Mouse (Mus musculus): ENCODE data around the gene Abcc12.

The Abcc12 gene

DNA sequence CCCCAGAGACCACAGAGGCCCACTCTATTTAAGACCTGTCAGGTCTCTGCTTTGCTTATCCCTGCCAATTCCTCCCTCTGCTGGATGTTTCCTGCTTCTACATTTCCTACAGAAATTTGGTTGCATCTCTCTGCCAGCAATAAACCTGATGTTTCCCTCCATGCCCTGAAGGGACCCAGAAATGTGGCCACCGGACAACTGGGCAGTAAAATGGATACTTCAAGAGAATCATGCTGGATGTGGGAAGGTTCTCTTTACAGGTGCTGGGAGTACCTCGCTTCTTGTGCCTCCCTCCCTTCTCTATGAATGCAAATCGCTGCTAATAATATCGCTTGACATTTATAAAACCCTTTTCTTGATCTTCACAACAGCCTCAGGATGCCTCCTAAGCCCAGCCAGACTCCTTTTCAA, 1.4 kb upstream of the Abcc12 start:
- intact Hi-C loops (cut with DNase I) = loop anchor here (10.0 kb wide), 2 partner anchors 917 to 977 kb away; no protein-coding TSS in a partner anchor

DNA sequence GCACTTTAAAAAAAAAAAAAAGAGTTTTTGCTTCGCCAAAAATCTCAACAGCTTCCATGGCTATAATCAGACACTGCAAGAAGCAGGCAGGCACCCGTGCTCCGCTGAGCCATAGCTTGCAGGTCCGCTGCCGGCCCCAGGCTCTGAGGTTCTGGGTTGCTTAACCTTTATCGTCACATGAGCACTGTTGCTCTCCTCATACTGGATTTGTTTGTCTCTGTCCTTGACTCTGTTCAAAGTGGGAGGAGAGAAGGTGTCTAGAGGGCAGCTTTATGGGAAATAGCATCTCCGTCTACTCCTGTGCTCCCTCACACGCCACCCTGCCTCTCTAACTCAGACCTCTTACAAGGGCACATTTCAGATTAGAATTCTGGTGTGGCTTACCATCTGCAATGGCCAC, 1.8 kb downstream of the Abcc12 start:
- intact Hi-C loops (cut with DNase I) = no loop called here

DNA sequence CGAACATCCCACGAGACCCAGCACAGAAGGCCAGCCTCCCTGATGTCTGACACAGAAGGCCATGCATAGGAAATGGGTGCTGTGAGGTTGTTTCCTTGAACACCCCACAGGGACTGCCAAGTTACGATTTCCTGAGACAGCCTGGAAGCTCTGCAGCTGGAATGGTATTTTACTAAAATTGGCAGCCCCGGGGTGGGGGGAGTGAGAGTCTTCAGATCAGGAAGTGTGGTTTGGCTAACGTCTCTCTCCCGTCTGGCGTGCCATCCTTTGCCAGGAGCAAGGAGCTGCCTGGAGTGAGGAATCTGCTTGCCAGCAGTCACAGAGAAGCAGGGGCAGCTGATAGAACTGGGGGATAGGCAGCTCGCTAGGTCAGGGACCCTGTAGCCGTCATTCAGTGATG, 2.4 kb downstream of the Abcc12 start:
- intact Hi-C loops (cut with DNase I) = no loop called here

DNA sequence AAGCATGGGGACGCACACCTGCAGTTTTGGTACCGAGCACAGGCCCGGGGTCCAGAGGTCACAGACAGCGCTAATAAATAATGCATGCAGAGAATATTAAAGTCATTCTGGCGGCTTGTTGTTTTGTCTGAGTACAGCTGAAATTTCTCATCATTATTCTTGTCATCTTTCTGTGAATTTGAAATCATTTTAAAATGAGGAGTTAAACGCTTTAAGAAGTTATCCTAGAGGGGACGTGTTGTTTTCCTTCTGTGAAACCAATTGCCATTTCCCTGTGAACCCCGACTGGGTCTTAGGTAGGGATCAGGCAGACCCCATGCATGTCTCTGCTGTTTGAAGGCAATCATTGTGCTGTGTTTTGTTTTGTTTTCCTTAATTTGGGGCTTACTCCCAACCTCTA, 2.9 kb downstream of the Abcc12 start:
- intact Hi-C loops (cut with DNase I) = no loop called here

DNA sequence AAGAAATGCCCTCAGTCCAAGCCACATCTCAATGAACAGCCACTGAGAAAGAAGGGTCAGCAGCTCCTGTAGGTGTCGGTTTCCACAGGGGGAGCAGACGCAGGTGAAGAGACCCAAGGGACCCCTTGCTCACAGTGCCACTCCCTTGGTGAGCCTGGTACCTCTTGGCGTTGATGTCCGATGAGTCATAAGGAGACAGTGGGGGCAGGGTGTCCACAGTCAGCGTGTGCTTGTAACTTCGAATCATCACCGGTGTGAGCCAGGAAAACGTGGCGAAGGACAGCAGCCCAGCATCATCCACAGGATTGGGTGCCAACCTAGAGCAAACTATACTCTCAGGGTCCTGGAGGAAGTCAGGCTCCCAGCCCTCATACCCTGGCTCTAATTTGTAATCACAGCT, 16.8 kb downstream of the Abcc12 start:
- intact Hi-C loops (cut with DNase I) = no loop called here

DNA sequence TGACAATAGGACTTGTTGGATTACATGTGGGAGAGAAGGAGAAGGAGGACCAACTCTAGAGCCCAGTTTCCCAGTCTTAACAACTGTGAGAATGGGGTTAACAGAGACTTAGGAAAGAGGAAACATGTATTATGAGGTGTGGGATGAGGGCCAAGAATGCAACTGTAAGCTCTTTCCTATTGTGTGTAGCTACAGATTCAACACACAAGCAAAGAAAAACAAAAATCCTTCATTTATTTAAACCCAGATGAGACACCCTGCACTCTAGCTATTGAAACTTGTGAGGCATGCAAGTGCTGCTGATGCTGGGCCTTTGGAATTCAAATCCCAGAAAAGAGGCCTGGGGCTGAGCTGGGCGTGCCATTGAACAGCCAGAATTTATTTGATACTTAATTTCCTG, 18.7 kb downstream of the Abcc12 start:
- intact Hi-C loops (cut with DNase I) = no loop called here

DNA sequence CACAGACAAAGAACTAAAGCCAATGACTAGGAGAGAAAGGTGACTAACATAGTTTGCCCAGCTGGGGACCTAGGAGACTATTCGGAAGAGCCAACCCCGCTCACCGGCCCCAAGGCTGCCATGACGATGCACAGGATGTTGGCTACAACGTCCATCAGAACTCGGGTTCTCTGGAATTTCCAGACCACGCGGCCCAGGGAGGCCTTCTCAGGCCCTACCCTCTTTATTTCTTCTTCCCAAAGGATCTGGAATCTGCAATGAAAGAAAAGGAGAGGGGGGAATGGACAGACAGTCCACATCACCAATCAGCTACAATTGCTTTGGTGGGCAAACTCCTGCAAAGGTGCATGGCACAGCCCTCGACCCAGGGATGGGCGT, 19.8 kb downstream of the Abcc12 start:
- intact Hi-C loops (cut with DNase I) = no loop called here

DNA sequence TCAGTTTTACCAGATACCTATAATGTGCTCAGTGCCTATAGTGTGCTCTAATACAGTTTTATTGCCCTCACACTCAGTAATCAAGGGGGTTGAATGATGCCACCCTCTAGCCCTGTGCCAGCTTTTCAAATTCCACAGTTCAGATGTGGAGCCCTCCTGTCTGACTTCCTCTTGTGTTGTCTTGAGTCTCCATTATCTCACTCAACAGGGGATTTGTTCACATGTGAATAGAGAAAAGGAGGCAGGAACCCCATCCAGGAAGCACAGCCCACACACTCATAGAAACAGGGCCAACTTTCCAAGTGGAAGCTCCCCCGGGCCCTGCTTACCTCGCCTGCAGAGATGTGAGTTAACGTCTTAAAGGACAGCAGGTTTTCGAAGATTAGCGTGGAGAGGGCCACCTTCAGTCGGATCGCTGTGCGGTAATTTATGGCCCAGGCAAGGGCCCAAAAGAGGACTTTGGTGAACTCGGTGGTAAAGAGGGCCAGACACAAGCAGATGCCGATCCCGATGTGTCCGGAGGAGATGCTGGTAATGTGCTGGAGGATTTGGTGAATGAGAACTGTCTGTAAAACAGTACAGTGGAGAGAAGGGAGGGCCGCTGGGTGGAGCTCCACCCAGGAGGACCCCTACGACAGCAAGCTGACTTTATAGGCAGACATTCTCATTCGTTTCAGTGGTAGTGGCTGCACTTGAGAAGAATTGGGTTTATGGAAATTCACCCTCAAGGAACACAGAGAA, 20.4 kb downstream of the Abcc12 start:
- intact Hi-C loops (cut with DNase I) = no loop called here

DNA sequence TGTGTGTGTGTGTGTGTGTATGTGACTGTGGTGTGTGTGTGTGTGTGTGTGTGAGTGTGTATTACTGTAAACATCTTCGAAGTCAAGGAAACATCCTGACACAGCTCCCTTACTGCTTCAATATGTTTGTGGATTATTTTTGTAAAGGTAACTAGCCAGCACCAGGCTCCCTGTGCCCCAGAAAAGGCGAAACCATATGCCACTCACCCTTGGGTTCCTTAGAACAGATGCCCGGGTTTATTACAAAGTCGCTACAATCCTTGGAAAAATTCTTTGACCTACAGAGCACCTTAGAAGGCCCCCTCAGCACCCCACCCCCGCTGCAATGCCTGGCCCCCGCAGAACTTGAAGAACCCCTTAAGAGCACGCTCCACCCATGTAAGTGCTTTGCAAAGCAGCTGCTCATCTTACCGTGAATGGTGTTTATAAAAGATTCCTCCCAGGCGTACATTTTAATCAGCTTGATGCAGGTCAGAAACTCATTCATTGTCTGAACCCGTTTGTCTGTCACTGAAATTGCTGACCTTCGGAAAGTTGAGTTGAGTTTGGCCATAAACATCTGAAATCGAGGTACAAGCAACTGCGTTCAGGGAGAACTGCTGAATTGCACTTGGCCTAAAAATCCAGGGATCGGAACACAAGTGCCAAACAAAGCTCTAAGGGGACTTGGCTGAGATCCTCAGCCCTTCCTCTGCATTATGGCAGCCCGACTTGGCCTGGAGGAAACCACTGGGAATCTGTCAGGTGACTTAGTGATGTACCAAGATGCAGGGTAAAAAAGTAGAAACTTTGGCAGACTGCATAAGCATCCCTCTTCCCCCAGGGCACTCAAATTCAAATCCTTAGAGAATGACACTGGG, 23.1 kb downstream of the Abcc12 start:
- intact Hi-C loops (cut with DNase I) = no loop called here

DNA sequence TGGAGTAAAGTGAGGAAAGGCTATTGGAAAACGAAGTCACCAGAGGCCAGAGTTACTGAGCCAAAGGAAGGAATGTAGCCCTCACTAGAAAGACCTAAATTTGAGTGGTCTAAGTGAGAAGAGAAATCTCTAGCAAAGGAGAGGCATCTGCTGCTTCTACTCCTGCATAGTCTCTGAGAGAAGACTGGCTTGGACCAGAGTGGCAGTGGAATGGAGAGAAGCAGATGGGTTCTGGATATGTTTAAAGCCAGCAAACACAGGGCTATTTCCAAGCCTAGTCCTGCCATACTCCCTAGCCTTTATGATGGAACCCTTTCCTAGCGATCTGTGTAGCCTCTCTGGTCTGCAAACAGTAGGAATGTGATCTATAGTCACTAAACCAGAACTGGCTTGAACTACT, 24.9 kb downstream of the Abcc12 start:
- intact Hi-C loops (cut with DNase I) = no loop called here

DNA sequence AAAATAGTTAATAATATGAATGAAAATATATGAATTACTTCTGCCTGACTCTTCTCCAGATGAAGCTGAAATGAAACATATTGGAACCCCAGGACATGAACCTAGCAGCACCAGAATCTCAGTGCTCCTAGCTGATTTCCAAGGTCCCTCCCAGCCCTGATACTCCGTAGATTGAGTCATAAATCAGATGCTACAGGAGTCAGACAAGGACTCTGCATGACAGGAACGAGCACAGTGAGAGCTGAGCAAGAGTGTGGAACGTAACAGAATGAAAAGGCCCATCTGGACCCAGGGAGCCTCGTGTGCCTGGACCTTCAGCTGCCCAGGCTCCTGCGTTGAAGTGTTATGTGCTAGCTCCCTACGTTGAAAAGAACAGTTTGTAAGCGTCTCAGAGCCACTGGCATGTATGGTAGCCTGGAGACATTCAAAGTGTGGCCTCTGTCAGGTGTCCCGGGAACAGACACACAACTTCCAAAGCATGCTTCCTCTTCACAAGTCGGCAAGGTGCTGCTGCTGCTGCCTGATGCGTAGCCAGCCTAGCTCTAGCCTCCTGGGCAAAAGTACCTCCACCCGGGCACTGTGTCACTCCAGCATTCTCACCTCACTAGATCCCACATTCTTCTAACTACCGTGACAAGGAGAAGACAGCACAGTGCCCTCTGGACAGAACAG, 26.1 kb downstream of the Abcc12 start:
- intact Hi-C loops (cut with DNase I) = no loop called here

DNA sequence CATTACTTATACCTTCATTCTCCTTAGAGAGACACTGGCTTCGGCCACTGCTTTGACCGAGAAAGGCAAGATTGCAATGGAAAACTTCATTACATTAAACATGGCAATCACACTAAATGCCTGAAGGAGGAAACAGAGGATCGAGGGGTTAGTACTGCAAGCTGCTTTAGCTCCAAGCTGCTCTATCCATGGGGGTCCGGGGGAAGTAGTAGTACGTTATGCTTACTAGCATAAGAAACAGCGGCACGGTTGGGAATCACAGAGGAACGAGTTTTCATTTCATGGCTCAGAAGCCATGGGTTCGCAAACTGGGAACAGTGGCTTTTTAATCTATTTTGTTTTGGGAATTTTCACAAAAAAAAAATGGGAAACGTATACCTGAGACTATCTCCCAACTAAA, 30.0 kb downstream of the Abcc12 start:
- intact Hi-C loops (cut with DNase I) = no loop called here

DNA sequence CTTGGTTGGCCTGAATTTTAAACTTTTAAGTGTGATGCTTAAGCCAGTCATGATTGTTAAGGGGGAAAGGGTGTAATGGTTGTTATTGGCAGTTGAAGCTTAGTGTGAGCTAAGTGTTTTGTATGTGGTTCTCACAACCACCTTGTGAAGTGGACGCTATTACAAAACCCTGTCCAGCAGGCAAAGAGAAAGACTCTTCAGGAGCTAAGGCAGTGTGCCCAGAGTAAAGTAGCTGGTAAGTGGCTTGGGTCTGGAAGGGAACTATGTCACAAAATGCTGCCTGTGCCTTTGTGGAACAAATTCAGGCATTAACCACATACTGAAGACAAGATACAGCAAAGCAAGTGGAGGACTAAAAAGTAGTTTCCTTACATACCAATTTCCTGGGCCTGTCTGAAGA, 34.5 kb downstream of the Abcc12 start:
- intact Hi-C loops (cut with DNase I) = no loop called here

DNA sequence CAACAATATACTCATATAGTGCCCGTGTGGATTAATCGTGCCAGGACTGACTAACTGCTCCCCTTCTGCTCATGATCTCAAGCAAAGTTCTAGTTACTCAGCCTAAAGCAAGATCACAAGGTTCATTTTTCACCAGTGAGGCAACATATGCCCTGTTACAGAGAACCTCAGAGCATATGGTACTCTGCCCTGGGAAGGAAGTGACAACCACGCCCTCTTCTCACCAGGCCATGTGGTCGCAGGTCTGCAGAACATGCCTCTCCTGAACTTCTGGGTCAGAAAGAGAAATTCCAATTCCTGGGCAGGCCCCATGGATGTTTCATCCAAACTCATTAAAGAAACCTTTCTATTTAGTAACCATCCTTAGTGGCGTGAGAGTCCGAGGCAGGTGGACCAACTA, 39.6 kb downstream of the Abcc12 start:
- intact Hi-C loops (cut with DNase I) = no loop called here

DNA sequence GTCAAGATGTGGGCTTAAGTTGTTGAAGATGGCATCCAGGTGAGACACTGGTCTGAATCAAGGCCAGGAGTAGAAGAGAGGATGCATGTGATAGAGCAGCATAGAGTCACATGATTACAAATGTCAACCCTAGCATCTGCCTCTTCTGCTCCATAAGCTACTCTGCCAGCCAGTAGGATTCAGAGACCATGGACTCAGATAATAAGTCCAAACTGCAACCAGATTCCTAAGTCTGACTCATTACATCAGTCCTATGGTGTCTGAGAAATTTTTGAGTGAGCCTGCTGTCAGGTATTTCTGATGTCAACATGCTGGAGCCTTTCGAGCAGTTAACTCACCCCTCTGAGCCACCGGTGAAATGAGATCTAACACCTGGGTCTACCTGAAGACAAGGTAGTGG, 40.1 kb downstream of the Abcc12 start:
- intact Hi-C loops (cut with DNase I) = no loop called here

DNA sequence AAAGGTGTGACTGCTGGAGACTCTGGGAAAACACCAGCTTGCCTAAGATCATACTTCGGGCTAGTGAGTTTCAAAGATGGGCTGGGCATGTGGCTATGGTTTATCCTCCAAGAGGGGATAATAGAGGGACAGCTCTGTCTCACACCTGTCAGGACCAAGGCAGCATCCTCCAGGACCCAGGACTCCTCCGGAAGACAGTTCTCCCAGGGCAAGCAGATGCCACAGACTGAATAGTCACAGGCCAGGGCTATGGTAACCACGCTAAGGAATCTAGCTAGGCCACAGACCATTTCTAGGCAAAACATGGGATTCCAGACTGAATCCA, 43.9 kb downstream of the Abcc12 start:
- intact Hi-C loops (cut with DNase I) = no loop called here

DNA sequence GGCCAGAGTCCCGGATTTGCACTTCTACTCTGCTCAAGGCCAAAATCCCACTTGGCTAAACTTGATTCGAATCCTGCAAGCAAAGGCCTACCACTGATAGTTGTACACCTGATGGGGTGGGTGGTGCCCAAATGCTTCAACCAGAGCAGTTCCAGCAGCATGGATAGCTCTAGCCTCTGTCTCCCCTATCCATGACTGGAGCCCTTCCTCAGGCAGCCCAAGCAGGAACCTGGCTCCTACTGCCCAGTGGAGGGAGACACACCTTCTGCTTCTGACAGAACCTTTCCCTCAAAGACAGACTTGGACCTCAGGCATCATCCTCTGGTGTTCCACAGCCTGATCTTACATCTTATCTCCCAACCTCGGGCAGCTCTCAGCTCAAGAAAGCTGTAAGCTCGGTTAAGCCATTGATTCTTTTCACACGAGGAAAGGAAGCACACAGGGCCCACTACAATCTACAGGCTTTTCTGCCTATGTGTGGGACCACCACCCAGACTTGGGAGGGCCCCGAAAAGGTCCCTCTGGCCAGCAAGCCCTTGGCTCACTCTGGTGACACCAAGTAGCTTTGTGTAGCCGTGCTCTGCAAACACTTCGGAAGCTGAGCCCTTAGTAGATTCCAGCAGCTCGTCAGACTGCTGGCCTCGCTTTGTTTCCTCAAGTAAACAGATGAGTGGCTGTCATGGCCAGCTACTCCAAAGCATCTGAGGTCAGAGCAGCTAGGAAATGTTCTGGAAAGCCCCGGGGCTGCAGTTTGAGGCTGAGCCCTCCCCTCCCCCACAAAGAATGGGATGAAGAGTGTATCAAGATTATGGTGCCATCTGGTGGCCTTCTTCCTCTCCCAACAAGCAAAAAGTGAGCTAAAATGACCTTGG, 44.5 kb downstream of the Abcc12 start:
- intact Hi-C loops (cut with DNase I) = no loop called here

DNA sequence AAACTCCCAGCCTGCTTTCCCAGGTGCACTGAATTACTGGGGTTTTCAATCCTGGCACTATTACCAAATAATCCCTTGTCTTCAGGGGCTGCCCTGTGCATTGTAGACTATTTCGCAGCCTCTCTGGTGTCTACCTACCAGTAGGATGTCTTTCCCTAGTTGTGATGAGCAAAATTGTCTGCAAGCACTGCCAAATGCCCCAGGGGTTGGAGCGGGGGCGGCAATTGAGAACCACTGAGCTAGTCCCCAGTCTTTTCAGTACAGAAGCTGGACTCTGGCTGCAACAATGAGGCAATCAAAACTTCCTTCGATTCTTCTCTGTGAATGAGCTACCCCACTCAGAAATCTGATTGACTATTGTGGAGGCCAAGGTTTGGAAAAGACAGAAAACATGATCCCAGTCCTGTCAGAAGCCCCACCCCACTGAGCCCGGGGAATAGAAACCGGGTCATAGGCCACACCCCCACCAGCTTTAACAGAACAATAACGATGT, 45.4 kb downstream of the Abcc12 start:
- intact Hi-C loops (cut with DNase I) = no loop called here

DNA sequence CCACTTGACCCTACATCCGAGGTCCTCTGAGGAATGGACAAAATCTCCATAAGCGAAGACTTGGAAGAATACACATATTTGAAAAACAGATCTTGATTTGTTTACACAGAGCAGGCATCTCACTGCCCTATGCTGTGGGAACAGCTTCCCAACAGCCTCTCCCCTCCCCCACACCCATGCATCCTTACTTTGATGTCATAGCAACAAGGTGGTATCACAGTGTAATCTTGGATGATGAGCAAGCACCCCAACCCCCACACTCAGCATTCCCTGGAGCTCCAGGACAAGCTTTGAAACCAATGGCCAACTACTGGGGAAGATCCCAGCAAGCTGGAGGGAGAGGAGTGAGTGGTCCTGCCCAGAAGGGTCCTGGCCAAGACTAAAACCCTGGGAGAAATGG, 50.8 kb downstream of the Abcc12 start:
- intact Hi-C loops (cut with DNase I) = no loop called here

DNA sequence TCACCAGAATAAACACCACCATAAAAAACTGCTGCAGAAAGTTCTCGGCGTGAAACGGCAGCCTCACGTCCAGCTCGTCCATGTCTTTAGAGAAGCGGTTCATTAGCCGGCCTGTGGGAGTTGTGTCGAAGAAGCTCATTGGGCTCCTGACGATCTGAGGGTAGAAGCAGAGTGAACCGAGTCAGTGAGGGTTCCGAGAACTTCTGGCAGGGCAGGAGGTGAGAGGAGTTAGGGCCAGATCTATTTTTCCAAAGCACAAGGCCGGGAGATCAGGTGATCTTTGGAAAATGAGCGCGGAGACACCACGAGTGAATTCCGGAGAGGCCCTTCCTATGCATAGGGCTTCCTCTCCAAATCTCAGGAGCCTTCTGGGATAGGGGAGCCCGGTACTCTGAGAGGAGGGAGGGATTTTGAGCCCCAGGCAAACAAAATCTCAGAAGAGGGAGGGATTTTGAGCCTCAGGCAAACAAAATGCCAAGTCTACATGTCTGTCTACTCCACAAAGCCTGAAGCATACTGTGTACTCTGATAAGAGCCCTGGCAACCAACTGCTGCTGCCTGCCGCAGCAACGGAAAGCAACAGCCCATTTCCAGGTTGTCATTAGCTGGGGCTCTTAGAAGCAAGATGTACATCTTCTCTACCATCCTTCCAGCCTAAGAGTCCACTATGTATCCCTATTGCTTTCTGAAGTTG, 53.0 kb downstream of the Abcc12 start:
- intact Hi-C loops (cut with DNase I) = no loop called here

DNA sequence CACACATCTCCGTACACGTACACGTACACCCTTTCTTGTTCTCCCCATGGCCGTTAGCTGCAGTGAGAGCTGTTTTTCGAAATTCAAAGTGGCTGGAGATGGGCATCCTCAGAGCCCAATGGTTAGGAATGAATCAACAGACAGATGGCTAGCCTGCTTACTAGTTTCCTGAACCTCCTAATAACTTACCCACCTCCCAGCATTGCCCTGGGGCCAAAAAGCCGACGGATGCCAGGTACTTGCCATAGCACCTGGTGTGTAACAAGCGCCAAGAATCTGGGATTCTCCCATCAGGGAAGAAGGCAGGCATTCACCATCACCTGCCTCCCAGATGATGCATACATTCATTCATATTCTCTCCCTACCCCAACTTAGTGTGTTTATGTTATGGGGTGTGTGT, 53.7 kb downstream of the Abcc12 start:
- intact Hi-C loops (cut with DNase I) = no loop called here

Measured in adrenal gland (tissue).